Mouse (Mus musculus): ENCODE measurements around the gene Asb5.

The Asb5 gene

GRCm38 (mm10) chr8:54529382-54530296 is at the start of gene Asb5, which contains the start of gene Spcs3:
Gene Asb5, plus strand, starts transcription at chr8:54529580.
Gene Spcs3, minus strand, starts transcription at chr8:54529998.
- in situ Hi-C loops (cut with MboI; ENCODE audit: low pct_unique_long_range_greater_than_20kb in 1 of 2, low sequenced_read_pairs in 2 of 2, unreplicated experiment in 1 of 2) = loop anchor here in 1 of 2 experiments (10.0 kb wide), 1 partner anchor 135 kb away; no protein-coding TSS in a partner anchor

GRCm38 (mm10) chr8:54486555-54487273 is 42.7 kb upstream of the Asb5 start:
- in situ Hi-C loops (cut with MboI; ENCODE audit: low pct_unique_long_range_greater_than_20kb in 1 of 2, low sequenced_read_pairs in 2 of 2, unreplicated experiment in 1 of 2) = loop anchor here in 1 of 2 experiments (25.0 kb wide), 1 partner anchor 624 kb away; no protein-coding TSS in a partner anchor

GRCm38 (mm10) chr8:54488437-54488836 is 40.9 kb upstream of the Asb5 start:
- in situ Hi-C loops (cut with MboI; ENCODE audit: low pct_unique_long_range_greater_than_20kb in 1 of 2, low sequenced_read_pairs in 2 of 2, unreplicated experiment in 1 of 2) = loop anchor here in 1 of 2 experiments (25.0 kb wide), 1 partner anchor 626 kb away; no protein-coding TSS in a partner anchor

GRCm38 (mm10) chr8:54491057-54491690 is 38.2 kb upstream of the Asb5 start:
- in situ Hi-C loops (cut with MboI; ENCODE audit: low pct_unique_long_range_greater_than_20kb in 1 of 2, low sequenced_read_pairs in 2 of 2, unreplicated experiment in 1 of 2) = loop anchor here in 1 of 2 experiments (25.0 kb wide), 1 partner anchor 629 kb away; no protein-coding TSS in a partner anchor

GRCm38 (mm10) chr8:54491934-54492333 is 37.4 kb upstream of the Asb5 start:
- in situ Hi-C loops (cut with MboI; ENCODE audit: low pct_unique_long_range_greater_than_20kb in 1 of 2, low sequenced_read_pairs in 2 of 2, unreplicated experiment in 1 of 2) = loop anchor here in 1 of 2 experiments (25.0 kb wide), 1 partner anchor 630 kb away; no protein-coding TSS in a partner anchor

GRCm38 (mm10) chr8:54493110-54493509 is 36.3 kb upstream of the Asb5 start:
- in situ Hi-C loops (cut with MboI; ENCODE audit: low pct_unique_long_range_greater_than_20kb in 1 of 2, low sequenced_read_pairs in 2 of 2, unreplicated experiment in 1 of 2) = loop anchor here in 1 of 2 experiments (25.0 kb wide), 1 partner anchor 631 kb away; no protein-coding TSS in a partner anchor

GRCm38 (mm10) chr8:54493915-54494314 is 35.5 kb upstream of the Asb5 start:
- in situ Hi-C loops (cut with MboI; ENCODE audit: low pct_unique_long_range_greater_than_20kb in 1 of 2, low sequenced_read_pairs in 2 of 2, unreplicated experiment in 1 of 2) = loop anchor here in 1 of 2 experiments (25.0 kb wide), 1 partner anchor 632 kb away; no protein-coding TSS in a partner anchor

GRCm38 (mm10) chr8:54503104-54503503 is 26.3 kb upstream of the Asb5 start:
- in situ Hi-C loops (cut with MboI; ENCODE audit: low pct_unique_long_range_greater_than_20kb in 1 of 2, low sequenced_read_pairs in 2 of 2, unreplicated experiment in 1 of 2) = loop anchor here in 1 of 2 experiments (25.0 kb wide), 1 partner anchor 159 kb away; no protein-coding TSS in a partner anchor

GRCm38 (mm10) chr8:54505060-54505459 is 24.3 kb upstream of the Asb5 start:
- in situ Hi-C loops (cut with MboI; ENCODE audit: low pct_unique_long_range_greater_than_20kb in 1 of 2, low sequenced_read_pairs in 2 of 2, unreplicated experiment in 1 of 2) = loop anchor here in 1 of 2 experiments (25.0 kb wide), 1 partner anchor 157 kb away; no protein-coding TSS in a partner anchor

- in situ Hi-C loops (cut with MboI; ENCODE audit: low pct_unique_long_range_greater_than_20kb in 1 of 2, low sequenced_read_pairs in 2 of 2, unreplicated experiment in 1 of 2) = loop anchor here in 1 of 2 experiments (25.0 kb wide), 1 partner anchor 155 kb away; no protein-coding TSS in a partner anchor
These were observed 21.8 kb upstream of the Asb5 start for GRCm38 (mm10) chr8:54507428-54508095.

GRCm38 (mm10) chr8:54508096-54508456 is 21.3 kb upstream of the Asb5 start:
- in situ Hi-C loops (cut with MboI; ENCODE audit: low pct_unique_long_range_greater_than_20kb in 1 of 2, low sequenced_read_pairs in 2 of 2, unreplicated experiment in 1 of 2) = loop anchor here in 1 of 2 experiments (25.0 kb wide), 1 partner anchor 154 kb away; no protein-coding TSS in a partner anchor

- in situ Hi-C loops (cut with MboI; ENCODE audit: low pct_unique_long_range_greater_than_20kb in 1 of 2, low sequenced_read_pairs in 2 of 2, unreplicated experiment in 1 of 2) = loop anchor here in 1 of 2 experiments (25.0 kb wide), 1 partner anchor 153 kb away; no protein-coding TSS in a partner anchor
These were observed 20.6 kb upstream of the Asb5 start for GRCm38 (mm10) chr8:54508814-54509213.

GRCm38 (mm10) chr8:54509221-54509721 is 20.1 kb upstream of the Asb5 start:
- in situ Hi-C loops (cut with MboI; ENCODE audit: low pct_unique_long_range_greater_than_20kb in 1 of 2, low sequenced_read_pairs in 2 of 2, unreplicated experiment in 1 of 2) = loop anchor here in 1 of 2 experiments (25.0 kb wide), 1 partner anchor 153 kb away; no protein-coding TSS in a partner anchor

GRCm38 (mm10) chr8:54511791-54512190 is 17.6 kb upstream of the Asb5 start:
- in situ Hi-C loops (cut with MboI; ENCODE audit: low pct_unique_long_range_greater_than_20kb in 1 of 2, low sequenced_read_pairs in 2 of 2, unreplicated experiment in 1 of 2) = loop anchor here in 1 of 2 experiments (25.0 kb wide), 1 partner anchor 151 kb away; no protein-coding TSS in a partner anchor

GRCm38 (mm10) chr8:54512200-54512599 is 17.2 kb upstream of the Asb5 start:
- in situ Hi-C loops (cut with MboI; ENCODE audit: low pct_unique_long_range_greater_than_20kb in 1 of 2, low sequenced_read_pairs in 2 of 2, unreplicated experiment in 1 of 2) = loop anchor here in 1 of 2 experiments (25.0 kb wide), 1 partner anchor 150 kb away; no protein-coding TSS in a partner anchor

GRCm38 (mm10) chr8:54518756-54519460 is 10.5 kb upstream of the Asb5 start:
- in situ Hi-C loops (cut with MboI; ENCODE audit: low pct_unique_long_range_greater_than_20kb in 1 of 2, low sequenced_read_pairs in 2 of 2, unreplicated experiment in 1 of 2) = loop anchor here in 1 of 2 experiments (25.0 kb wide), 1 partner anchor 143 kb away; no protein-coding TSS in a partner anchor
